Mouse (Mus musculus): Measurements from ENCODE around the gene Rsl24d1.
"Not testable (repeated sequence)": the region's sequence is repeated elsewhere in the genome, so short reads cannot be mapped to it uniquely, and the experiment has no call there.

Rsl24d1 gene

GRCm38 (mm10) chr9:73102181-73102580, 11.0 kb upstream of the Rsl24d1 start, which contains the start of gene Gm20509:
Gene Gm20509, plus strand, starts transcription at chr9:73102470.
- no peak for DNase-seq (ENCODE audit: low spot score in 2 of 2)

DNA sequence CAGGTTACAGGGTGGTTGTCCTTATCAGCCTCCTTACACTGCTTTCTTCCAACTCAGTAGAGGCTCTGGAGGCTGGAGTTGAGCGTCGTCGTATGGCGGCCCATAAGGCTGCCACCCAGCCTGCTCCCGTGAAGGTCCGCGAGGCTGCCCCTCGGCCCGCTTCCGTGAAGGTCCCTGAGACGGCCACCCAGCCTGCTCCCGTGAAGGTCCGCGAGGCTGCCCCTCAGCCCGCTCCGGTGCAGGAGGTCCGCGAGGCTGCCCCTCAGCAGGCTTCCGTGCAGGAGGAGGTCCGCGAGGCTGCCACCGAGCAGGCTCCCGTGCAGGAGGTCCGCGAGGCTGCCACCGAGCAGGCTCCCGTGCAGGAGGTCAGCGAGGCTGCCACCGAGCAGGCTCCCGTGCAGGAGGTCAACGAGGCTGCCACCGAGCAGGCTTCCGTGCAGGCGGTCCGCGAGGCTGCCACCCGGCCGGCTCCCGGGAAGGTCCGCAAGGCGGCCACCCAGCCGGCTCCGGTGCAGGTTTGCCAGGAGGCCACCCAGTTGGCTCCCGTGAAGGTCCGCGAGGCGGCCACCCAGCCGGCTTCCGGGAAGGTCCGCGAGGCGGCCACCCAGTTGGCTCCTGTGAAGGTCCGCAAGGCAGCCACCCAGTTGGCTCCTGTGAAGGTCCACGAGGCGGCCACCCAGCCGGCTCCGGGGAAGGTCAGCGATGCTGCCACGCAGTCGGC, 9.9 kb upstream of the Rsl24d1 start:
- no peak for DNase-seq (ENCODE audit: low spot score in 2 of 2)

DNA sequence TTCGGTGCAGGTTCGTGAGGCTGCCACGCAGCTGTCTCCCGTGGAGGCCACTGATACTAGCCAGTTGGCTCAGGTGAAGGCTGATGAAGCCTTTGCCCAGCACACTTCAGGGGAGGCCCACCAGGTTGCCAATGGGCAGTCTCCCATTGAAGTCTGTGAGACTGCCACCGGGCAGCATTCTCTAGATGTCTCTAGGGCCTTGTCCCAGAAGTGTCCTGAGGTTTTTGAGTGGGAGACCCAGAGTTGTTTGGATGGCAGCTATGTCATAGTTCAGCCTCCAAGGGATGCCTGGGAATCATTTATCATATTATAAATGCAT, 9.4 kb upstream of the Rsl24d1 start:
- no peak for DNase-seq (ENCODE audit: low spot score in 2 of 2)

- no peak for DNase-seq (ENCODE audit: low spot score in 2 of 2)
Measured at GRCm38 (mm10) chr9:73105141-73105540, 8.1 kb upstream of the Rsl24d1 start.

DNA sequence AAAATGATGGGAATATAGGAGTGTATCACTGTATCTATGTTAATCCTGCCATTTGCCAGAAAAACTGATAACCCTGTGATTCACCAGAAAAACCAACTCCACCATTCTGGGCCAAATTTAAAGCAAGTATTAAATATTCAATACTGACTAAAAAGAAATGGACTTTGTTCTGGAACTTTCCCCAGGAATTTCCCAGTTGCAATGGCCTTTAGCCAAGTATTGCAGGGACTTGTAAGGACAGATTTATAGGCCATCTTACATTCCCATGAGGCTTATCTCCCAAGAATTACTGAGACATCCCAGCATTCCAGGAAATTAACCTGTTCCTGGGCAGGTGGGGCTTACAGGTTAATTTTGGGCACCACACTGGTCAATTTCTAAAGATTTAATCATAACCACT, 7.5 kb upstream of the Rsl24d1 start:
- DNase-seq (ENCODE audit: low spot score in 2 of 2): no peak

DNA sequence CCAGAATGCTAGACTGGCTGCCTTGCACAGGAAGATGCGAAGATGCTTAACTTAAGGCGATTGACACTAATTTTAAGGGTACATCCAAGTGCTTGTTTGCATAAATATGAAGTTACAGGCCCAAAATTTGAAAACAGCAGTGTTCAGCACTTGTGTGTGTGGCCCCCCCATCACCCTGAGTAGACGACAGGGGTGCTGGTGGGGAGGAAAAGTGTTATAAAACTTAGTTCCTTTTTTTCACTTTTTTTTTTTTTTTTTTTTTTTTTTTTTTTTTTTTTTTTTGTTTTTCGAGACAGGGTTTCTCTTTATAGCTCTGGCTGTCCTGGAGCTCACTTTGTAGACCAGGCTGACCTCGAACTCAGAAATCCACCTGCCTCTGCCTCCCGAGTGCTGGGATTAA, 3.5 kb downstream of the Rsl24d1 start:
- not testable (repeated sequence) for DNase-seq (ENCODE audit: low spot score in 2 of 2)

DNA sequence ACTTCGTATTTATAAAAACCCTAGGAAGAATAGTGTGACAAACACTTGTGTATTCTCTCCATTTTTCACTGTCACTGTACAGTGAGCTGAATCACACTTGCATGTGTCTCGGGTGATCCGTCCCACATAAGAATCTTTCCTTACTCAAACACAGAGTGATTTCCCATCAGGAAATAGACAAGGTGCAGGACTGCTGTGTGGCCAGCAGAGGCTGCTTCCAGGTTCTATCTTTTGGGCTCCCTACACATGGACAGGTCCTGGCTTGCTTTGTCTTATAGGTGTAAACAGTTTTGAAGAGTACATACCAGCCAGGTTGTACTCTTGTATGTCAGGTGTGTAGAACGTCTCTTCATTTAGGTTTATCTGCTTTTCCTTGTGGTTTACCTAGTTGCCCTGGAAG, 4.8 kb downstream of the Rsl24d1 start:
- DNase-seq (ENCODE audit: low spot score in 2 of 2): no peak

GRCm38 (mm10) chr9:73121735-73122134, 8.5 kb downstream of the Rsl24d1 start:
- DNase-seq (ENCODE audit: low spot score in 2 of 2): peak in 1 of 2 experiments; percentile 26

GRCm38 (mm10) chr9:73125043-73125570, 11.9 kb downstream of the Rsl24d1 start:
- DNase-seq (ENCODE audit: low spot score in 2 of 2): no peak

DNA sequence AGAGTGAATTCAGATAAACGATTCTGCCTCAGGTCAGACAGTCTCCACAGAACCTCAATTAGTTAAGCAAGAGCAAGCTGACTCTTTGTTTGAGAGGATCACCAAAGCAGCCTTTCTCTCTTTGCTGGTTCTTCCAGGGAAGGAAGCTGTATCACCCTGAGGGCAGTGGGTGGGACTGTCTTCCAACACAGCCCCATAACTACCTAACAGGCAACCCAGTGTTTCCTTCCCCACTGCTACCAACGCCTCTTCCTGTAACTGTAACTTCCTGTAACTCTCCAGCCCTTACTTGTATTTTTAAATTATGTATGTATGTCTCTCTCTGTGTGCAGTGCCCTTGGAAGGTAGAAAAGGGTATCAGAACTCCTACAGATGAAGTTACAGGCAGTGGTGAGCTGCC, 14.2 kb downstream of the Rsl24d1 start:
- DNase-seq (ENCODE audit: low spot score in 2 of 2): no peak

DNA sequence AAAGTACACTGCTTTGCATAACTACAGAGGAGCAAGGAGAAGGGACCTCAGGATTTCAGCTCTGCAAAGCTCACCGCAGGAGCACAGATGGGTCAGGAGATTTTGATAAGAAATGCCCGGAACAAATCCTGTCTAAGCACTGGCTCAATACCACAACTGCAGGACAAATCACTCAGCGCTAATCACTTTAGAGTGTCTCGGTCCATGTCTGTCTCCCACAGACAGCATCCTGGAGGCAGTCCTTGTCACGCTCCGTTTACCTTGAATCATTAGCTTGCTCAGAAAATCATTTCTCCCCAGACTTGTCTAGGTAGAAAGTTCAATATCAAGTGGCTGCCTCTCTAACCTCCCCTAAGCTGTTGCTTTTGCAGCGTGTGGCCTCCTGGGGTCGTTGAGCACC, 16.6 kb downstream of the Rsl24d1 start:
- no peak for DNase-seq (ENCODE audit: low spot score in 2 of 2)

GRCm38 (mm10) chr9:73130529-73130928, 17.3 kb downstream of the Rsl24d1 start:
- no peak for DNase-seq (ENCODE audit: low spot score in 2 of 2)

DNA sequence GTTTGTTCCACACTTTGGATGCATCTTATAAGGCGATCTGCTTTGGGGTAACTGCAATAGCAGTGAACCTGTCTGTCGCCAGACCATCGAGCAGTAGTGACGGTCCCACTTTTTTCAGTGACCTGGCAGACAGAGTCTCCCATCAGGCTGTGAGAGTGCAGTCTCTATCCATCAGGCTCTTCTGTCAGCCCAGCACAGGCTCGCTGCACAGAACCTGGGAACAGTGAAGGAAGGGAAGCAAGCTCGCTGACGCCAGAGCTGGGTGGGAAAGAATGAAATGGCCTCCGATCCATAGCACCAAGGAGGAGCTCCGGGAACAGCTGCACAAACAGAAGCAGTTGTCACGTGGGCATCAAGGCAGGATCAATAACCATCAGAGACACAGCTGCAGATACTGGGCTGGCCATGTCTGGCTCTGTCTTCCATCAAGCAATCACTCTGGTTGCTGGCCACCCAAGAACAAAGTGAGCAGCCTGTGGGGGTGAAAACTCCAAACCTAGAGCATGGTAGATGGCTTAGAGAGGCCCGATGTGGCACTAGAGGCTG, 24.2 kb downstream of the Rsl24d1 start:
- no peak for DNase-seq (ENCODE audit: low spot score in 2 of 2)

DNA sequence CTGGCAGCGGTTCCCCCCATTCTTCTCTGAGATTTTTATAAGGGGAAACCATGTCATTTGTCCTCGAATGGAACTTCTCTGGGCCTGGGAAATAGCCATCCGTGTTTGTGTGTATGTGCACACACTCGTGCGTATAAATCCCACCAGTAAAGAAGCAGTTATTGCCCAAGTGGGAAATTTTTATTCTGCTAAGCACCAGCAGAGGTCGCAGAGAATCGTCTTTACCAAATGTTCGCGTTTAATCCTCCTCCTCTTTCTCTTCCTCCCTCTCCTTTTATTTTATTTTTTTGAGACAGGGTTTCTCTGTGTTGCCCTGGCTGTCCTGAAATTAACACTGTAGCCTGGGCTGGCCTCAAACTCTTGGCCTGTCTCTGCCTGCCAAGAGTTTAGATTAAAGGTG, 41.1 kb downstream of the Rsl24d1 start:
- DNase-seq (ENCODE audit: low spot score in 2 of 2): no peak

DNA sequence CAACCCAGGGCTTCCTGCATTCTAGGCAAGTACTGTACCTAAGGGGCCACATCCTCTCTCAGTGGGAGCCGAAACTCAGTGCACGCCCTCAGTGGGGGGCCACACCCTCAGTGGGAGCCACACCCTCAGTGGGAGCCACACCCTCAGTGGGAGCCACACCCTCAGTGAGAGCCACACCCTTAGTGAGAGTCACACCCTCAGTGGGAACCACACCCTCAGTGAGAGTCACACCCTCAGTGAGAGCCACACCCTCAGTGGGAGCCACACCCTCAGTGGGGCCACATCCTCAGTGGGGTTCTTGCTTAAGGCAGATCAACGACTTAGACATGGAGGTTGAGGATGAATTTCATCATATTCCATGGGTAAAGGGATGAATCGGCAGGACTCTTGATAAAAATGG, 44.7 kb downstream of the Rsl24d1 start:
- no peak for DNase-seq (ENCODE audit: low spot score in 2 of 2)

DNA sequence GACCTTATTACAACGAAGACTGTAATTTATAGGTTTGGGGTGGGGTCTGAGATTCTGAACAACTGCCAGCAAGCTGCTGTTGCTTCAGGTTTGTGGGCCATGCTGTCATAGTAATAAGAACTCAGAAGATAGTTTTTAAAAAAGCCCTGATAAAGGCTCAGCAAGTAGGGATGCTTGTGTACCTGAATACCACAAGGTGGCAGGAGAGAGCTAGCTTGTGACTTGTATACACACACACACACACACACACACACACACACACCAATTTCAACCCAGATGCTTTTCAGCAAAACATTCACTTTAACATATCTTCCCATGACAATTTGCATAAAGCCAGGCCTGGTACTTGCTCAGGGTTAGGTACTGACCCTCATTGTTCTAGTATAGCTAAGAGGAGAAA, 46.0 kb downstream of the Rsl24d1 start:
- no peak for DNase-seq (ENCODE audit: low spot score in 2 of 2)

DNA sequence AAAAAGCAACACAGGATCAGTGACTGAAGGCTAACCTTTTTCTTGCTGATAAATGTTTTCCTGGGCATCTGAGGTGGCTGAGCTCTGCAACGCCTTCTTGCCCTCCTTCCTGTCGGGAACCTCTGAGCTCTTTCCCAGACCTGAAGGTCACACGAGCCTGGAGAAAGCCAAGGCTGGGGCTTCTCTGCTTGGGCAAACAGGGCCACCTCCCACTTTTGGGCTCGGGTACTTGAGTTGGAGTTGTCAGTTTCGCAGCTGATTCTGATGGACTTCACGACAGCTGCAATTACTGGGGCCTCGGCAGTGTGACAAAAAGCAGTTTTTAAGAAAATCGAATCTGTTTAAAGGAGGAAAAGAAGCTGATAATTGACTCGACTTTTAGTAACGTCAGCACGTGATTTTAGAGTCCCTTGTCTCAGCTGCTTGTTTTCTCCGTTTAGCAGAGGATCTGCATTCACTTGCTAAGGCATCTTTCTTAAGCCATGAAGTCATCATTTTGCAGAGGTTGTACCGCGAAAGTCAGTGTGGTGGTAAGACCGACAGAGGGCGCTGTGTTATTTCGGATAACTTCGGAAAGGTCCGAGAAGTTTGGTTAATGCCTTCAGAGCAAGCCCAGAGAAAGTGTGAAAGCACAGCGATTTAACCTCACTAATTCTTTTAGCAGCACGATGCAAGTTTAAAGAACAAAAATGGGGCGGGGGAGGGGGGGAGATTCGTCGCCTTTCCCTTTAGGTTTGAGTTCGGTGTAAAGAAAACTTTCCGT, 49.5 kb downstream of the Rsl24d1 start:
- peak; percentile 37 to 87 for DNase-seq (ENCODE audit: low spot score in 2 of 2)

DNA sequence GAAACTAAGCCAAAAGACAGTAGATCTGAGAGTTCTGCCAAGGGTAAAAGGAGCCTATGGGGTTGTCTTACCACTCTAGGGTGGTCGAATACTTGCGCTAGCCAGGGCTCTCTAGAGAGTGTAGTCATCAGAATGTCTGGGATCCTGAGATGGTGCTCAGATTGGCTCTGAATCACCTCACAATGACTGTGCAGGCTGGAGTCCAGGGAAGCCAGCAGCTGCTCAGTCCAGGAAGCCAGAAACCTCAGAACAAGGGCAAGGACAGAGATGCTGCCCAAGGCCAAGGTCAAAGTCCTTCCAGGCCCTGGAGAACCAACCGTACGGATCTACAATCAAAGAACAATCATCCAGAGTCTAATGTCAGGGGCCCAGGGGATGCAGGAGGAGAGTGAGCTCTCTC, 52.4 kb downstream of the Rsl24d1 start:
- DNase-seq (ENCODE audit: low spot score in 2 of 2): no peak
